Mouse (Mus musculus) intestine, postnatal 0 days (tissue): Measurements from ENCODE around the gene 4930404H24Rik. TPM values are rescaled to one million over a fixed set of nuclear protein-coding genes. Genes with fewer than 3 reads are reported as not detected.

ENCODE experiments used
- ATAC-seq: fragments of 200-750 bp; cut with Nextera tagmentation; 2 replicates; pipeline ENCODE4 v1.8.0; 2017; ENCODE audit warnings: mild to moderate bottlenecking, moderate TSS enrichment, moderate library complexity
- H3K27ac ChIP-seq: fragments of 300-500 bp; sonication (generic); 2 replicates; pipeline ENCODE4 v1.5.1; 2014; ENCODE audit warnings: mild to moderate bottlenecking, low read depth, low read length, moderate library complexity
- H3K27me3 ChIP-seq: fragments of 300-500 bp; sonication (generic); replicated peaks from 2 replicates; pipeline ENCODE4 v1.6.1; 2014; ENCODE audit warnings: low read length, mixed read lengths; ENCODE audit not compliant: control insufficient read depth, insufficient read depth
- H3K36me3 ChIP-seq: fragments of 300-500 bp; sonication (generic); 2 replicates; pipeline ENCODE4 v1.6.1; 2014; ENCODE audit warnings: mild to moderate bottlenecking, moderate library complexity; ENCODE audit not compliant: control insufficient read depth, insufficient read depth
- H3K4me1 ChIP-seq: fragments of 300-500 bp; sonication (generic); replicated peaks from 2 replicates; pipeline ENCODE4 v1.6.1; 2014; ENCODE audit warnings: antibody characterized with exemption, low read length, mixed read lengths; ENCODE audit not compliant: control insufficient read depth, insufficient read depth
- H3K4me2 ChIP-seq: fragments of 300-500 bp; sonication (generic); replicated peaks from 2 replicates; pipeline ENCODE4 v1.6.1; 2014; ENCODE audit warnings: low read depth, mild to moderate bottlenecking, moderate library complexity
- H3K4me3 ChIP-seq: fragments of 300-500 bp; sonication (generic); 2 replicates; pipeline ENCODE4 v1.5.1; 2014; ENCODE audit warnings: low read depth, low read length
- H3K9ac ChIP-seq: fragments of 300-500 bp; sonication (generic); 2 replicates; pipeline ENCODE4 v1.6.1; 2014; ENCODE audit warnings: mild to moderate bottlenecking, low read depth, low read length
- H3K9me3 ChIP-seq: fragments of 300-500 bp; sonication (generic); 2 replicates; pipeline ENCODE4 v1.6.1; 2016; ENCODE audit warnings: mixed run types; ENCODE audit not compliant: control insufficient read depth
- CTCF ChIP-seq: sonication (generic); IDR thresholded peaks from 2 replicates; pipeline ENCODE4 v1.5.1; 2016; ENCODE audit warnings: low read depth, mild to moderate bottlenecking, control low read depth, antibody characterized with exemption, moderate library complexity
- WGBS: fragments of 180-500 bp; shearing (Covaris S2); extraction: QIAGEN DNeasy Blood & Tissue Kit; methylation state at CpG from one replicate; pipeline ENCODE4 v1.1.7; 2014; 5-methylcytosine and 5-hydroxymethylcytosine counted together
- polyA plus RNA-seq: library from polyadenylated mRNA; unstranded; fragments of >200 nt; fragmentation: Nextera tagmentation; extraction: Ambion mirVana; gene quantifications from 2 replicates; pipeline ENCODE4 v1.2.1, GENCODE M21; 2015

The 4930404H24Rik gene
- polyA plus RNA-seq, 1 experiment from 2014 or later: not detected

- no peak overlapping the region for H3K4me3 ChIP-seq
- H3K4me2 ChIP-seq: no peak overlapping the region
- H3K9ac ChIP-seq: no peak overlapping the region
- no peak for ATAC-seq
- no peaks in the 10 kb centered on the region for H3K9me3 ChIP-seq
- TF ChIP-seq CTCF: no peak
- no peaks in the 10 kb centered on the region for H3K36me3 ChIP-seq
- 37% methylated on average over 20 of the region's 20 CpGs for WGBS
- H3K27me3 ChIP-seq: no peaks in the 10 kb centered on the region
- H3K27ac ChIP-seq: no peak overlapping the region
- H3K4me1 ChIP-seq: peaks cover 4% of the 10 kb centered on the region; the same call in 1 of the 2 replicates
Observed at GRCm38 (mm10) chr2:153483118-153483983, 9.2 kb upstream of the 4930404H24Rik start.

- no peak overlapping the region for H3K9ac ChIP-seq
- no peak overlapping the region for H3K4me2 ChIP-seq
- no peaks in the 10 kb centered on the region for H3K27me3 ChIP-seq
- H3K4me3 ChIP-seq: no peak overlapping the region
- no peaks in the 10 kb centered on the region for H3K36me3 ChIP-seq
- H3K9me3 ChIP-seq: no peaks in the 10 kb centered on the region
- no peak for TF ChIP-seq CTCF
- no peak overlapping the region for H3K27ac ChIP-seq
- ATAC-seq: no peak
- WGBS: 74% methylated on average over 4 of the region's 4 CpGs
- peaks cover under 1% of the 10 kb centered on the region; the same call in 1 of the 2 replicates for H3K4me1 ChIP-seq
Observed at GRCm38 (mm10) chr2:153484071-153484470, 8.5 kb upstream of the 4930404H24Rik start.

- no peak for TF ChIP-seq CTCF
- Histone ChIP-seq H3K9ac (no peak overlapping the region), H3K4me2 (no peak overlapping the region), H3K27ac (no peak overlapping the region), H3K27me3 (no peaks in the 10 kb centered on the region), H3K9me3 (no peaks in the 10 kb centered on the region), H3K36me3 (no peaks in the 10 kb centered on the region), H3K4me1 (peaks cover 4% of the 10 kb centered on the region; the same call in 1 of the 2 replicates), H3K4me3 (no peak overlapping the region)
- 95% methylated on average over 1 of the region's 1 CpGs for WGBS
- ATAC-seq: no peak
Observed at GRCm38 (mm10) chr2:153490116-153490515, 2.5 kb upstream of the 4930404H24Rik start.

- Histone ChIP-seq H3K9me3 (no peaks in the 10 kb centered on the region), H3K4me3 (no peak overlapping the region), H3K36me3 (no peaks in the 10 kb centered on the region), H3K27me3 (no peaks in the 10 kb centered on the region), H3K9ac (no peak overlapping the region), H3K4me2 (no peak overlapping the region), H3K27ac (no peak overlapping the region), H3K4me1 (peaks cover 4% of the 10 kb centered on the region; the same call in 1 of the 2 replicates)
- TF ChIP-seq CTCF: no peak
- WGBS: 67% methylated on average over 5 of the region's 5 CpGs
- ATAC-seq: no peak
Observed at GRCm38 (mm10) chr2:153490940-153491339, 1.6 kb upstream of the 4930404H24Rik start.

GRCm38 (mm10) chr2:153491512-153492178 is 945 bp upstream of the 4930404H24Rik start:
- H3K36me3 ChIP-seq: no peaks in the 10 kb centered on the region
- WGBS: 37% methylated on average over 18 of the region's 18 CpGs
- no peaks in the 10 kb centered on the region for H3K27me3 ChIP-seq
- no peak for ATAC-seq
- H3K9me3 ChIP-seq: no peaks in the 10 kb centered on the region
- H3K4me2 ChIP-seq: peak overlapping the region; percentile 94
- H3K4me1 ChIP-seq: peaks cover 4% of the 10 kb centered on the region; the same call in 1 of the 2 replicates
- TF ChIP-seq CTCF: no peak
- H3K27ac ChIP-seq: no peak overlapping the region
- H3K4me3 ChIP-seq: peak overlapping the region; percentile 62
- peak overlapping the region; percentile 55; the same call in 1 of the 2 replicates for H3K9ac ChIP-seq

- H3K27ac ChIP-seq: 0 out of 2 replicates have a peak overlapping the region, but pooled peaks have one; percentile 28
- peak overlapping the region; percentile 62 for H3K4me3 ChIP-seq
- no peak for TF ChIP-seq CTCF
- peak overlapping the region; percentile 94 for H3K4me2 ChIP-seq
- WGBS: under 1% methylated on average over 22 of the region's 24 CpGs
- no peaks in the 10 kb centered on the region for H3K36me3 ChIP-seq
- peaks cover 4% of the 10 kb centered on the region; the same call in 1 of the 2 replicates for H3K4me1 ChIP-seq
- ATAC-seq: no peak
- no peaks in the 10 kb centered on the region for H3K9me3 ChIP-seq
- H3K9ac ChIP-seq: peak overlapping the region; percentile 55
- H3K27me3 ChIP-seq: no peaks in the 10 kb centered on the region
Observed at GRCm38 (mm10) chr2:153492179-153492517, 442 bp upstream of the 4930404H24Rik start.
